Mouse (Mus musculus) retina, adult 2 months (tissue): ENCODE results near the gene Rgs17.
"Not testable (repeated sequence)": the region's sequence is repeated elsewhere in the genome, so short reads cannot be mapped to it uniquely, and the experiment has no call there.

Experiments
- DNase-seq: peaks from one replicate; pipeline ENCODE4 v3.0.0-alpha.2; 2012; ENCODE audit warnings: low read depth, low spot score

The Rgs17 gene

DNA sequence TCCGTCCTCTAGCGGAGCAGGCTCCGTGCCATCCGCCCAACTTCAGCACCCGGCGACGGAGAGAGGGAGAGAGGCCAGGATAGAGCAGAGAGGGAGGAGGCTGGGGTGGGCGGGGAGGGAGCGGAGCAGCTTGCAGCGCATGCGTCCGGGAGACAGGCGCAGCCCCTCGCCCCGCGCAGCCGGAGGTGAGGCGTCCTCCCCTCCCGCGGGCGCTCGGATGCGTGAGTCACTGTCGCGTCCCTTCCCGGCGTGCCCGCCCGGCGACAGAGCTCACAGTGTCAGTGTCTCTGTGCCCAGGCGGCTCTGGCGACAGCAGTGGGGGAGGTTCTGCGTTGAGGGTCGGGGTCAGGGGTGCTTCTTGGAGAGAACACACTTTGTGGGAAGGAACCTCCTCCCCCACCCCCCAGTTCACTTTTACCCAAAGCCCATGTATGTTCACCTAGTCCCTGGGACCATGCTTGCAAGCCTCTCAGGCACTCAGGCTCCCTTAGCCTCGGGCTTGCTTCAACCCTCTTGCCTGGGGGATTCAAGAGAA lies at the start of gene Rgs17:
Gene Rgs17, minus strand, starts transcription at position 107 of the 535 bp plus-strand sequence.
- DNase-seq: no peak

DNA sequence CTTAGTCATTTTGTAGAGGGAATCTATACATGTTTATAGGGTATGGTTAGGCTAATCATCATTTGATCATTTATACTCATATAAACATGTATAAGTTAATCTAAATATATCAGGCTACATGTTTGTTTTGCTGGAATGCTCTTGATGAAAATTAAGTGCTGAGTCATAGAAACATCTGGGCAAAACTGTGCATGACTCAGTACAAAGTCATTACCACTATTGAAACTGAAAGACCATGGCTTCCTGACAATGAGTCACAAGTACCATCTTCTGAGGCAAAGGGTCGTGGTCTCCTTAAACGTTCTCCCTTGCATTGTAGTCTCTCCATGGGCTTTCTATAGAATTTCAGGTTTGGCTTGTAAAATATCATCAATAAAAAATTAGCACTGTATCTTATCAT lies 45.5 kb upstream of the Rgs17 start:
- DNase-seq: no peak

DNA sequence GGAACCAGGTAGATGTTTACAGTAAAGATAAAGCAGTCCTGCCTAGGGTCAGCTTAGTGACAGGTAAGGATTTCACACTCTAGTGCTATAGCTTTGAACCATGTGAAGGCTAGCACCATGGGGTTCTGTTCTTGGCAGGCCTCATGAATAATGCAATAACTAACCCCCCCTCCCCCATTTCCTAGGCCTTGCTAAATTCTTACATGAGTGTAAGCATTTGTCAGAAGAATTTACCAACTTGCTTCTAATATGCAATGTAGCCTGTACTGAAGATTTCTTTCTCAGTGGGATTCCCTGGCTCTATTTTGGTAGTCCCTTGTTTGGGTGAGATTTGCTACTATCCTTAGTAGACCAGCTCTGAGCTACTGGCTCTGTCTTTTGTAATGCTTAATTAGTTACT lies 31.6 kb upstream of the Rgs17 start:
- not testable (repeated sequence) for DNase-seq

DNA sequence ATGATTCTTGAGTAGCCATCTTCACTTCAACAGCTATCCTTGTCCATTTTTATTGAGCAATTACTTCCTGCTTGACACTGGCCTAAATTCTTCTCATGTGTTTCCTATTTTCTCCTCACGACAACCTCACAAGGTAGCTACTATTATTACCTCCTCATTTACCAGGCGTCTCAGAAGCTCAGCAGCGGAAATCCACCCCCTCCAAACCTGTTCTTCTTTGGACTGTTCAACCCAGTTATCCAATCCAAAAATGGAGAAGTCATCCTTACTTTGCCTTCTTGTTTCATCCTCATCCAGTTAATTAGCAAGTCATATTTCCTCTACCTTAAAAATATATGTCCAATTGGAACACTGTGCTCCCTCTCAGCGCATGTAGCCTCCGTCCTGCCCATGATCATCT lies 2.1 kb upstream of the Rgs17 start:
- DNase-seq: no peak

DNA sequence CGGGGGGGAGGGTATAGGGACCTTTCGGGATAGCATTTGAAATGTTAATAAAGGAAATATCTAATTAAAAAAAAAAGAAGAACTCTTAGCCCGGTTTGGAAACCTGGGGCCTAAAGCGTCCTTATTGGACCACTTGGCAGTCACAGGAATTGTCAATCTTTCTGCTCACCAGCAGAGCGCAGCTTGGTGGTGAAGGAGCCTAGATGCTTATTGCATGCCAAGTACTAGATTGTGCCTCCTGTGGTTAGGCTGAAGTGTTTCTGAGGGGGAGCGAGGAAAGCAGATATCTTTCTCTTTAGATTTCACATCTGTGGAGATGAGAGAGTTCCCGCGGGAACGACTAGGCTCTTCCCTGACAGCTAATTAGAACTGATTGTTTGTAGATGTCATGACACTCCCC lies 896 bp upstream of the Rgs17 start:
- DNase-seq: no peak

DNA sequence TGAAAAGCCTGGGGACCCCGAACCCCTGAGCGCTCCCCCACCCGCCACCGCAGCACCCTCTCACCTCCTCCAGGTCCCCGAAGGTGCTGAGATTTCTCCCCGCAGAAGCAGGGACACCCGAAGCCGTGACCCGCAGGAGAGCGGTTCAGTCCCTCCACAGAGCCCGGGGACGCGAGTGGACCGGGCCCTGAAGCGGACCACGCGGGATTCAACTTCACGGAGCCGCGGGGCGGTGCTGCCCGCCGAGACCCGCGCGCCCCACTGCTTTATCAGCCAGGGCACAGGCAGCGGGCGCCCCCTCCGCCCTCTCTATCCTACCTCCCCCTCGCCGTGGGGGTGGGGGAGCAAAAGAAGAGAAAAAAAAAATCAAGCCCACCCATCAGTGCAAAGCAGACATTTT lies 429 bp downstream of the Rgs17 start:
- no peak for DNase-seq

DNA sequence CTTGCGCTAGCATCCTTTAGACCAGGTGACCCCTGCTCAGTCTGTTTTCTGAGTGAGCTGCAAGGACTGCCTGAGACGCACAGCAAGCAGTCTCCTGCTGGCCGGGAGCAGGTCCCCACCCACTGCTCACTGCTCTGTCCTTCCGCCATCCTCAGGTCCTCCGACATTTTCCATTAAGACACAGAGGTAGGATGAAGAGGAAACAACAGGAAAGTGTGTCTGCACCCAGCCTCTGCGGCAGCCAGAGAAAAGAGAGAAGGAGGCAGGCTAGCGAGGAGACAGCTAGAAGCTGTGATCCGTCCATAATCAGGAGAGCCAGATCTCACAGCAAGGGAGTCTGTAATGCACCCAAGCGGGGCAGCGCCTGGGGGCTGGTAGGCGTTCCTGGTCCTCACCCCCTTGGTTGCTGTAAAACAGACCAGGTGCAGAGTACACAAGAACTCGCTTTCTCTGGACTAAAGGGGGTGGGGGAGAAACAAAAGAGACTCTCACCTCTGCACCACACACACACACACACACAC lies 1.1 kb downstream of the Rgs17 start:
- DNase-seq: no peak

DNA sequence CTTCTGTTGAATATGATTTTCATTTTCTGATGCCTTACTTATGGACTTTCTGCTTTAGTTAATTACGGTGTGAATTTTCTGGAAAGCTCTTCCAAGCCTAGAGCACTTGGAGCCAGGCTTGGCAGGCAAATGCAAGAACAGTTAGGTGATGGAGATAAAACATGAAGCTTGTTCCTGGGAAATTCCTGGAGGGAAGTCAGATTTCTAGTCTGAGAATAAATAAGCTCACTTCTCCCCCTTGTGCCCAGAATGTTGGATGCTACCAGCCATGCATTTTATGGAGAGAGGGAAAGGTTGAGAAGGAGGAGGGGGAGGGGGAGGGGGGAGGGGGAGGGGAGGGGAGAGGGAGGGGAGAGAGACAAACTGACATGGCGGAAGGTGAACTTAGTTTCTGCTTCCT lies 17.8 kb downstream of the Rgs17 start:
- DNase-seq: no peak

DNA sequence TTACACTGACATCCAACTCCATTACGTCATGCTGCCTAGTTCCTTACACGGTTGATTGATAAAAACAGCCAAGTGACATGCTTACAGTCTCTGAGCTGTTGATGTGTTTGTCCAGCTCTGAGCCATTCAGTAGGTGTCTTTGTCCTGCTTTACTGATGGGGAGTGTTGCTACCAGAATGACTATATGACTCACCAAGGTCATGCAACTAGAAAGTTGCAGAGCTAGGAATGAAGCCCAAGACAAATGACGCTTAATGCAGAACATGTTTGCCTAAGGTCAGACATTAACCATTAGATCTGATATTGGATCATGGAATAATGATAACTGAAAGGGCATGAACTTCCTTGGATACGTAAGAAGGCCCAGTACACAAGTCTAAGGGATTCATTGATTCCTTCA lies 20.4 kb downstream of the Rgs17 start:
- DNase-seq: no peak

DNA sequence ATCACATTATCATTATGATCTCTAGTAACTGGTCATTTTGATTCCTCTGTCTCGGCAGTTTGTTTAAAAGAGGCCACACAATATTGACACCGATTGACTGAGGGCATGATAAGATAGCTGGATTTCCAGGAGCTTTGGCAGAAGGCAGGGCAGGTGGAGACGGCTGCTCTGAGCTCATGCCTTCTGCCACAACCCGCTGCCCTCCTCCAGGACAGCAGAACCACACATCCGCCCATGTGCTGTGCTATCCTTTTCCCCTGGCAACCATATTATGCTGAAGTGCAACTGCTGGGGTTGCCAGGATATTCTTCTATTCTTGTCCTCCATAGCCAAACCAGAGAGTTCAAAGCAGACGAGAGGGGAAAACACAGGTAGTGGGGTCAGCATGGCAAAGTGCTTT lies 21.5 kb downstream of the Rgs17 start:
- DNase-seq: no peak

DNA sequence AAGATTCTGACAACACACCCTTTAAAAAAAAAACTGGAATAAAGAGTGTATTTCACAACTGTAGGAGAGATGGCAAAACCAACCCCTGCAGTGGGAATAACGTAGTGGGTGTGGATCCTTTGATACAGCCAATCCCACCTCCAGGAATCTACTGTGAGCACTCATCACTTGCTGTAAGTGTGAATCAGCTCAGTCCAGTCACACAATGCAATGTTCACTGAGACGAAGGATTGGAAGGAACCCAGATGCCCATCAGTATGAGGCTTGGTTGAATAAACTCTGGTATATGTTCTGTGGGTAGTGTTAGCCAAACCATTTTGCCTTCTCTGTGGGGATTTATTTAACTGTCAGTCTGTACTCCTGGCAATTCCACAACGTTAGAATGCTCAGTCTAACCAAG lies 45.1 kb downstream of the Rgs17 start:
- DNase-seq: no peak

DNA sequence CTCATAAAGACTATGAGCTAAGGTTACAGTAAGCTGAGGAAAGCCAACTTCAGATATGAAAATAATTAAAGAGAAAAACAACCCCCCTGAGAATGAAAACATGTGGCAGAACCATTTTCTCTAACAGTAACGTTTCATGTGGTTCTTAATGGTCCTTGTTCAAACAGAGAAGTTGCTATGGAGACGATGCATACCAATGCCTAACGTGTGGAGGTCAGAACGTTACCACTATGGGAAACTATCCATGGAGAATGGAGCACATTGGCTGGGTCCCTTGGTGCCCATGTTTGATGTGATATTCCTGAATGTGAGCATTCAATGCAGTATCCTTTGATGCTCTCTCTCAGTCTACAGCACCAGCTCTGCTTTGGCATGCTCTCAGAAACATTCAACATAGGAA lies 51.1 kb downstream of the Rgs17 start:
- no peak for DNase-seq

DNA sequence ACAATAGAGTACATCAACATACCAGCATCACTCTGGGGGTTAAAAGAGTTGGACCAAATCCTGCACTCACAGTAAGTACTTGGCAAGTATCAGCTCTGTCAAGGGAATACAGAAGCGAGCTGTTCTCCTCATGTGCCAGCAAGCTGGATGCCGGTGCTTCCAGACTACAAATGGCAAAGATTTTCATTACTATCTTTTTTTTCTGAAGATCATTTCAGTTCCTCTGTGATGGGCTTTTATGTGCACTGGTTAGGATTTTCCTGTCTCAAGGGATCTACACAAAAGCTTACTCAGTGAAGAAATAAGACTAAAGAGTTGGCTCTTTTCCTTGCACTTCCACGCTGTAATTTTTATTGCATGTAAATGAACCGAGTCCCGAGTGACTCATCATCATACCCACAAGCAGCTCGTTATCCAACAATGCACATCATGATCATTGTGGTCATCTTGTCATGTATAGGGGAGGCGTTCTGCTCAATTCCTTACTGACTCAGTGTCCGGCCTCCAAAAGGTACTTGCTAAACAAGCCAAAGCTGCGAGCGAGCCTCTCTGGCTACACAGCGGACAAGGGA lies 54.1 kb downstream of the Rgs17 start:
- DNase-seq: no peak

DNA sequence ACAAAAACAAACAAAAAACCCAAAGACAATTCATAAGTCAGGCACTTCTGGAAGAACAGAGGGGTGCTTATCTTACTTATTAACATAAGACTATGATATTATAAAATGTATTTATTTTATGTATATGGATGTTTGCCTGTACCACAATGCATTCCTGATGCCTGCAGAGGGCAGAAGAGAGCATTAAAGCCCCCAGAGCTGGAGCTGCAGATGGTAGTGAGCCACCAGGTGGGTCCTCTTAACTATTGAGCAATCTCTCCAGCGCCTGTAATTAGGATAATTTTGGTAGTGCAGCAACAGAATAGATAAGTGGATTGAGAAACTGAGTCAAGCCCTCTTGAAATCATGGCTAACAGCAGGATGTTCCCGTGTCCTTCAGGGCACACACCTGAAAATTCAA lies 56.2 kb downstream of the Rgs17 start:
- DNase-seq: no peak

DNA sequence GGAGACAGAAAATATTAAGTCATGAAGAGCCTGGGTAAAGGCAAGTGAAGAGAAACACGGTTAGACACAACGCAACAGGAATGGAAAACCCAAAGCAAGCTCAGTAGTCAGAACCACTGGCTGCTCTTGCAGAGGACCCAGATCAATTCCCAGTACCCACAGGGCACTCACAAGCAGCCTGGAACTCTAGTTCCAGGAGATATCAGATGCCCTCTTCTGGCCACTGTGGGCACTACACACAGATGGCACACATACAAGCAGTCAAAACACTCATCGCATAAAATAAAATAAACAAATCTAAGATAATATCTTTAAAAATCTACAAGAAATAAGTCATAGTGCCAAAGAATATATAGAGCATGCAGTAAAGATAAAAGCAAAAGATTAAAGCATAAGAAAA lies 59.5 kb downstream of the Rgs17 start:
- no peak for DNase-seq

DNA sequence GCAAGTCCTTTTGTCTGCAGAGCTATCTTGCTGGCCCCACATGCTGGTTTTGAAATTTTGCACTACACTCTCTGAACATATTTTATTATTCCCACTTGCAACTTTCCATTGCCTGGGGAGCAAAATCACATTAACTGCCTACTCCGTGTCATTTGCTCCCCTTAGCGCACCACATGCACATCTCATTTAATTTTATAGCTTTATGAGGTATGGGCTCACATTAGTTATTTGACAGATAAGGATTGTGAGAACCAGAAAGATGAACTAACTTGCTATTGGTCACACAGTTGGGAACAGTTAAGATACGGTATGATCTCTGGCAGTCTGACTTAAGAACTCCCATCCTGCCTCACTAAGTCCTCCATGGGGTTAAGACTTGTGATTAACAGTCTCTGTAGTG lies 61.4 kb downstream of the Rgs17 start:
- DNase-seq: no peak

DNA sequence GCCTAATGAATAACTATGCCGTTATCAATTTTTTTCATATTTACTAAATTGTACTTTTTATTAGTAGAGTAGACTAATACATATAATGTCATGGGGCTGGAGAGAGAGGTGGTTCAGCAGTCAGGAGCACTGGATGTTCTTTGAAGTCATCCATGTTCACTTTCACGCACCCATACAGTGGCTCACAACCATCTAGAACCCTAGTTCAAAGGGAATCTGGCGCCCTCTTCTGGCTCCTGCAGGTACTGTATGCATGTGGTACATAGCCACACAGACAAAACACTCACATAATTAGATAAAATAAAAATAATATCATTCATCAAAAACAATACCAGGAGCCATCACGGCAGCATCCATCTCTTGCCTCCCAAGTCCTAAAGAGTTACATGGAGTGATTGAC lies 62.5 kb downstream of the Rgs17 start:
- DNase-seq: no peak

DNA sequence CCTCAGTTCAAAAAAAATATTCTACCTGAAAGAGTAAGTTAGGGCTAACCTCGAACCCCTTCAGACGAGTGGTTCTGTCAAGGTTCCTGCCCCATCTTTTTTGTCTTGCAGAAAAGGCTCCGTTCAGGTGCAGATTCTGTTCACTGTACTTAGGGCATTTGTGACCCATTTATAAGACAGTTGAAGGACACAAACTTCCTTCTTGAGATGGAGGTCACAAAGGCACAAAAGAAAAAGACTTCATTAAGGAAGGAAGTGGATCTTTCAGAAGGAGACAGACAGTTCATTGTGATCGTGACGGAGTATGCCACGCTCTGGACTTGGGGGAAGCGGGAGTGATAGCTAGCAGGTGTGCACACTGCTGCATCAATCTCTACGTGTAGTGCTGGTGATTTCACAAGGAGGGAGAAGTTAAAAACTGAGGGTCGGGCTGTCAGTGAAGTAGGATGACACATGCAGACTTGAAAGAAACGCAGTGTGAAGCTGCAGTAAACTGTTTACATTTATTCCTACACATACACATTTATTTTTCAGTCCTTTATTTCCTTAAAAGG lies 64.1 kb downstream of the Rgs17 start:
- no peak for DNase-seq

DNA sequence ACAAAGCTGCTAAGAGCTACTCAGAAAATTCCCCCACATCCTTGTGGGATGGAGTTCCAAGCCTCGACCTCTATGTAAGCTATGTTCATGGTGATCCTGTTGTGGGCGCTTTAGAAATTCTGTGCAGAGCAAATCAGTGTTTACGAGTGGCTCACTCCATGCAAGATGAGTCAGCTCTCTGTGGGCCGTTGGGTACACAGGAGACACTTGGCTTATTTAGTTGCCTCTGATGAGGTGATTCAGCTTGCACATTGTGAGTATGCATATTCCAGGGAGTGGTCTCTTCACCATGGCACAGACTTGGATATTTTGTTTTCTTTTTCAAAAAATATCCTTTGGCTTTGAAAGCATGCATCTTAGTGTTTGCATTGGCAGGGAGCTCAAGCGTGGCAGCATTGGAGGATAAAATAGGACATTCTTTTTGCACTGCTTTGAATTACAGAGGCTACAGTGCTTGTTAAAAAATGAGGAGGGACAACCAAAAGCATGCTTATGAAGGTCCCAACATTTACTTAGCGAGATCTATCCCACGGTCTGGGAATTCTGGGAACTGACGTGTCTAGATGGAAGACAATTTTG lies 68.8 kb downstream of the Rgs17 start:
- no peak for DNase-seq

DNA sequence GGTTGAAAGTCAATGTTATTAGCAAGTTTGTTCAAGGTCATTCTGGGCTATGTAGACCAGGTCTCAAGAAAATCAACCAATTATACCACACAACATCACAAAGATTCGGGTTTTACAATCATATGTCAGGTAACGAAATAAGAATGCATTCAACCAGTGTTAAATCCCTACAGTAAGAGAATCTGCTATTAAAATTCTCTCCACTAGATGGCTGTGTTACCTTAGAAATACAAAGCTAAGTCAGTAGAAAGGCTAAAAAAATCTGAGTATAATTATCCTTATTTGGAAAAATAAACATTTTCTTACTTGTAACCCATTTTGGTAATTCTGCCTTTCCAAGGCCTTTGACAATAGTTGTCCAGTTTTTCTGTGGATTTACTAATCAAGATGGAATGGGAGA lies 75.3 kb downstream of the Rgs17 start:
- DNase-seq: no peak

DNA sequence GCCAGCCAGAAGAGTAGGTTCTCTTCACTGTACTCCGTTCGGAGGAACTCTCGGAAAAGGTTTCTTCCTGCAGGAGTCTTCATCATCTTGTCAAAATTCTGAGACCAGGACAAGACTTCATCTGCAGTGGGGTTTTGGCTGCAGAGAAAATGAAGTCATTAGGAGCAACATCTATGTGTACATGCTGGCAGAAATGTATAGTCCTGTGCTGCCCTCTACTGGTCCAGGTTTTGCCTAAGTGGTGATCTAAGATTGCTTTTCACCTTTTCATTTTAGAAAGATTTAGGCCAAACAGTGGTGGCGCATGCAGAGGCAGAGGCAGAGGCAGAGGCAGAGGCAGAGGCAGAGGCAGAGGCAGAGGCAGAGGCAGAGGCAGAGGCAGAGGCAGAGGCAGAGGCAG lies 80.8 kb downstream of the Rgs17 start:
- DNase-seq: no peak

DNA sequence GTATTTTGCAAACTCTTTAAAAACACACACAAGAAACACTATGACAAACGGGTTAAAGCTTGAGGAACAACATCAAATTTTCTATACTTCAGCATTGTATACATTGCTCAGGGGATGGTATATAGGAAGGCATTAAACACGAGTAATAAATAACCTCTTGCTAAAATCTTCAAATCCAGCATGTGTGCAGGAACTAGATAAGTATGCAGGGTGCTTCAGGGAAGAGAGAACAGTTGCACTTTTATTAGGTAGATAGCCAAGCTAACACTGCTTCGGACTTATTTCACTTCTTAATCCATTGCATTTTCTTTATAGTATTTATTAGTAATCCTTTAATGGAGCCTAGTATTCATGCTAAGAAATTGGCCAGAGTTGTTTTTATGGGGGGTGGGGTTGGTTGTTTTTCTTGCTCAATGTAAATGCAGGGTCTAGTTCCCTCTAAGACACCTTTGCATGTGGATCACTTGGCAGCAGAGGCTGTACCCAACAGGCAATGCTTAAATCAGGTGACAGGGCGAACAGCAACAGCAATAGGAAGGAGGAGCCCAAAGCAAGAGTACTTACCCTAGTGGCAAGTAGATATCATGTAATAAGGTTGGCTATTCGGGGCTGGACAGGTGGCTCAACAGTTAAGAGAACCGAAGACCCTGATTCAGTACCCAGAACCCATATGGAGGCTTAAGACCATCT lies 95.7 kb downstream of the Rgs17 start:
- DNase-seq: no peak

DNA sequence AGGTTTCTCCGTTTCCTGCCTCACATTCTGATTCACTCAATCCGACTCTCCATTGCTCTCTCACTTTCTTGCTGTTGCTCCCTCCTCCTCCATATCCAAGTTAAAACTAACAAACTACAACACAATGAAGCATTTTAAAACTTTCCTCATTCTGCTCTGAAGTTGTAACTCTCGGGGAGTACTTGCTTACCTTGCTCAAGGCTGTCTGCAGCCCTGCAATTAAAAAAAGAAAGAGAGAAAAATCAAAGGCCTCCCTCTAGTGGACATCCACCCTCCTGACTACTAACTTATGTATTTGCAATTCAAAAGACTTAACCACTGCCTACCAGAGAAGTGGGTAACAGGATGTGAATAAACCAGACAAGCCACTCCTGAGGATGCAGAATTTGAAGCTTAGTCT lies 97.4 kb downstream of the Rgs17 start:
- no peak for DNase-seq
